Mouse (Mus musculus): ENCODE measurements around the gene 1700020D05Rik. TPM values are rescaled to one million over a fixed set of nuclear protein-coding genes. Genes with fewer than 3 reads are reported as not detected.

The 1700020D05Rik gene
- total RNA-seq (2015) (0.66 and 1.7 TPM in 2 replicates), total RNA-seq (2017) (1.5 TPM in 1 of 2 replicates, not detected in the other)

DNA sequence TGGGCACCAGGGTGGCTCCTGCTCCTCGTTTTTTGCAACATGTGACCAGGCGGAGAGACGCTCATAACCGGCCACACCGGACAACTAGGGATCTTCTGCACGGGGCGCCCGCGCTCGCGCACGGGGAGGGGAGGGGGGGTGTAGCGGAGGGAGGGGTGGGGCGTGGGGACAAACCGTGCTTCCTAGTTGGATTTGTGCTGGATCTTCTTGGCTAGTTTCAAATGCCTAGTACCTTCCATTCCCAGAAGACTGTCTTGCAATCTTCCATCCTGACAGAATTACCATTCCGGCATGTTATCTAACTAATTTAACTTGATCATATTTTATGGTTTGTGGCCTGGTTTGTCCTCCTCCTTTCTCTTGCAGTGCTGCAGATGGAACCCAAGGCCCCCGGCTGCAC is at the start of gene 1700020D05Rik:
1700020D05Rik (minus strand) TSS at position 101 of the 400 bp plus-strand sequence.
- no peak for ATAC-seq (replicated peaks; ENCODE audit: poor library complexity)

DNA sequence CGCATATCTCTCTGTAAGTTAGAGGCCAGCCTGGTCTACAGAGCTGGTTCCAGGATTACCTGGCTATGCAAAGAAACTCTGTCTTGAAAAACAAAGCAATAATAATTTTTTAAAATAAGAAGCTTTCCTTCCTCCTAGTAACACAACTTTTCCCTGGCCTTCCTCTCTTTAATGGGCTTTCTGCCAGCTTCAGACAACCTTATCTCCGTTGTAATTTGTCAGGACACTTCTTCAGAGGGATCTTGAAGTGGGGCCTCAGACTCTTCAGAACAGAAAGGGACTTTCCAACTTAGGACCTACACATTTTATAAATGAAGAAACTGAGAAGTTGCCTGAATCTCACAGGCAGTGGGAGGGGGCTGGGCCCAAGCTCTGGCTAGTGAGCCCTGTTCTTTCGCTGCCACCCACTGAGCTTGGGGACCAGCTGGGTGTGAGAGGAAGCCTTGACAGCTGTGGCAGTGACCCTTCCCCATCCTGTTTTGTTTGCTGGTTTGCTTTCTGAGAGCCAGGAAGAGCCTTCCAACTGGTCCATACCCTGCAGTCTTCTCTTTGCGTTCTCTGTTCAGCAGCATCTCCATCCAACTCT is 44.0 kb upstream of the 1700020D05Rik start:
- no peak for ATAC-seq (replicated peaks; ENCODE audit: poor library complexity)

DNA sequence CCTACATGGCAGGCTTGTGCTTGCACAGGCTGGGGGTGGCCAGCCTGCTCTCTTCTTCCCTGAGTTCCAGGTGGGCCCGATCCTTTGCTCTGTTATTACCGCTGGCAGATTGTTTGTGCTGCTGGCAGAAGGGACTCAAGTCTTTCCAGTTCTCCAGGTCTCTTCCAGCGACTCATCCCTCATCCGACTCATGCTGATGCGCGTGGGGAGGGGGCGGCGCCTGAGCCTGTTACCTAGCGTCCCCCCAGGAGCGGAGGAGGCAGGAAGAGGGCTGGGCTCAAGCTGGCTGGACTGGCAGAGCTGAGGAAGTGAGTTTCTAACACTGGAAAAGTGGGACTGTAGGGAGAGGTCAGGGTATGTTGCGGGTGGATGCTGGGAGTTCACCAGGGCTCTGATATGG is 40.4 kb upstream of the 1700020D05Rik start:
- ATAC-seq (replicated peaks; ENCODE audit: poor library complexity): no peak

DNA sequence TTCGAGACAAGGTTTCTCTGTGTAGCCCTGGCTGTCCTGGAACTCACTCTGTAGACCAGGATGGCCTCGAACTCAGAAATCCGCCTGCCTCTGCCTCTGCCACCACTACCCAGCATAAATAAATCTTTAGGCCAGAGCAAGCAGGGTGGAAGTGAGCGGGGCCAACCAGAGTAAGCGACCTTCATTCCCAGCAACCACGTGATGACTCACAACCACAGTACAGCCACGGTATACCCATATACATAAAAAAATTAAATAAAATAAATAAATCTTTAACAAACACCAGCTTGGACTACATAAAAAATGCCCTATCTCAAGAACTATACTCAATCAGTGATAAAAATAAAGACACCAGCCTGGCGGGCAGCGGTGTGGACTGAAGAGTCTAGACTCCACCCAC is 39.8 kb upstream of the 1700020D05Rik start:
- no peak for ATAC-seq (replicated peaks; ENCODE audit: poor library complexity)

DNA sequence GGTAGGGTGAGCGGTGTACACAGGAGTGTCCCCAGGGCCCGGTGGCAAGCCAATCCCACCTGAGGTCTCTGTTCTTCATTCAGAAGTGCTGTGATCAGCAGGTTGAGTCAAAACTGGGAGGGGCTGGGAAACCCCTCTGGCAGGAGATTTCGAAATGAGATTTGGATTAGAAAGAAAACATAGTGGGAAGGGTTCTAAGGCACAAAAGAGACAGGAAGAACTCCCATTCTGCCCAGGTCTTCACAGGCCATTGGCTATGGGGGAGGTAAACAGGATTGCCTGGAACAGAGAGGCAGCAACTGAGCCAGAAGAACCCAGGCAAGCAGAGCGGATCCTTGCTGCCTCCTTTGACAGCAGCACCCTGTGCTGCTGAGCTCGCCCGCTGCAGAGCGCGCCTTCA is 35.2 kb upstream of the 1700020D05Rik start:
- no peak for ATAC-seq (replicated peaks; ENCODE audit: poor library complexity)

DNA sequence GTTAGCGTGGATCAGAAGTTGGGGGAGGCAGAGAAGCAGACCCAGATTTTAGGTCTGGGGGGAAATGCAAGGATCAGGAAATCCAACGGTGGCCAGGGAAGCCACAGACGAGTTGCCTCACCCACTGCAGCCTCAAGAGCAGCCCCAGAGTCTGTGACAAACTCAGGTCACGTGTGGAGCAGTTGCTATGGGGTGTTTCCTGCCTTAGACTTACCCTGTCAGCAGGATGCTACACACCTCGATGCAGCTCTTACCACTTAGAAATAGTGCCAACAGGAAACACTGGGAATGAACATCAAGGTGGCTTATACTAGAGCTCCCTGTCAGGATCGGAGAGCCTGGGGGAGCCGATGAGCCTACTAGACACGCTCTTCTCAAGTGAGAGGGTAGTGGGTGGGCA is 28.9 kb upstream of the 1700020D05Rik start:
- no peak for ATAC-seq (replicated peaks; ENCODE audit: poor library complexity)

DNA sequence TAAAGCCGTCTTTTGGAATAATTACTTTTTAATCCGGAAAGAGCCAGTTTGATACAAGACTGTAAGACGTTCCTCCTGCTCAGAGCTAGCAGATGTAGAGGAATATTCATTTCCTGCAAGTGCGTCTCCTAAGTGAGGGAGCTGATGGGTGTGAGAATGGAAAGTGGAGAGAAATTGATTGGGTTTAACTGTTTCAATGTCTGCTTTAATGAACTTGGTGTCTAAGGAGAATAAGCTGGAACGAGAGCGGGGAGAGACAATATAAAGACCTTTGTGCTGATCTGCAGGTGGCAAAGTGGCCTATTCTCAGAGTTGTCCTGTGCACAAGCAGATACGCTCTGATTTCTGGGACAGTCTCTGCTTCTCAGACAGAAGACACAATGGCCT is 26.5 kb upstream of the 1700020D05Rik start:
- ATAC-seq (replicated peaks; ENCODE audit: poor library complexity): no peak

DNA sequence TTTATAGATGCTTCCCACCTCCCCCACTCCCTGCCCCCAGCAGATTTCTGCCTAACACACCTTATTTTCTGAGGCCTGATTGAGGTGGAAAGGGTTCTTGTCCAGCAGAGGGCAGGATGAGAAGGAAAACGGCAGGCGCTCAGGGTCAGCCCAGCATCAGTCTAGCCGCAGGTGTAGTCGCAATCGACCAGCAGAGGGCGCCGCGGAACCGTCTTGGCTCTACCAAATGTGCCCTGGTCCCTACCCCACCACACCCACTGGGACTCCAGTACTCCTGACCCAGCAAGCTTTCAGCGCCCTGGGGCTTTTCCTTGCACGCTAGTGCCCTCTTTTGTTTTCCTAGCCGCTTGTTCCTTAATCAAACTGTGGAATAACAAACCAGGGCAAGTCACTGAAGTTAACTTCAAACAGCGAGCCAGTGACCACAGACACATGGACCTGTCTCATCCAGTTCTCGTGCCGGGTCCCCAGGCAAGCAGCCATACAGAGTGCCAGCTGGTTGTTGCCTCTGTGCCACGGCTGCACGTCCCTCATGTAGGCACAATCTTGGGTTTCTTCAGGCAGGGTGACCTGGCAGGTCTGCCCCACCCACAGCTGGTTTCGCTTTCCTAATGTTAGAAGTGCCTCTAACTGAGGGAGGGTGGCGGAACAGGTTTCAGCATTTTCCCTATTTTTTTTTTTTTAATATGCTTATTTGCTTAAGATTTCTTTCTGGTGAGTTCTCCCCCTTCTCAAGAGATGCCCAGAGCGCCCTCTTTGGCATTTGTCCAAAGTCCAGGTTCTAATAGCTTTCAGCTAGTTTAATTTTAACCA is 25.9 kb upstream of the 1700020D05Rik start:
- peak; percentile 100 for ATAC-seq (replicated peaks; ENCODE audit: poor library complexity)

DNA sequence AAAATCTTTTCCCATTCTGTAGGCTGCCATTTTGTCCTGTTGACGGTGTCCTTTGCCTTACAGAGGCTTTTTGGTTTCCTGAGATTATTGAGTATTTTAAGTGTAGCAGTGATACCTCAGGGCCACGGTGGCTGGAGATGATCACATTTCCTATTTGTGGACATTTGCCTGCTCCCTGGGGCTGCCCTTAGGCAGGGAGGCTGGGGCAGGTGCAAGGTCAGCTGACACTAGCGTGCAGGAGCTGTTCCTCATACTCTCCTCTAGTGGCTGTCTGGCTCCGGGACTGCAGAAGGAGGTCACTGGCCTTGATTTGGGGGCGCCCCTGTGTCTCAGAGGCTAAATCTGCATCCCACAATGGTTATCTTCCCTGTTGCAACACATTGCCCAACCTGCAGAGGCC is 21.6 kb upstream of the 1700020D05Rik start:
- no peak for ATAC-seq (replicated peaks; ENCODE audit: poor library complexity)

DNA sequence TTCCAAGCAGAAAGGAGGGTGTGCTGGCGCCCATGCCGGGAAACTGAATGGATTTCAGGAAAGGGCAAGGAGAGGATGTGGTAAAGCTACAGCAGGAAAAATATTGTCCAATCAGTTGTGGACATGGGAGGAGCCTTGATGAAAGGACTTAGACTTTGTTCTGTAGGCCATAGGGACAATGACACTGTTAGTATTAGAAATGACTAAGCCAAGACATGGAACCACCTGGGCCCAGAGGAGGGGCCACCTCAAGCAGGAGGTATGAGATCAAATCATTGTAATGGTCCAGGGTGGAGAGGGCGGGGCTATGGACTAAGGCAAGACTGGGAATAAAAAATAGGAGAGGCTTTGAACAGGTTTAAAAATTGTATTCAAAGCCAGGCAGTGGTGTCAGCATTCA is 15.1 kb upstream of the 1700020D05Rik start:
- ATAC-seq (replicated peaks; ENCODE audit: poor library complexity): no peak

DNA sequence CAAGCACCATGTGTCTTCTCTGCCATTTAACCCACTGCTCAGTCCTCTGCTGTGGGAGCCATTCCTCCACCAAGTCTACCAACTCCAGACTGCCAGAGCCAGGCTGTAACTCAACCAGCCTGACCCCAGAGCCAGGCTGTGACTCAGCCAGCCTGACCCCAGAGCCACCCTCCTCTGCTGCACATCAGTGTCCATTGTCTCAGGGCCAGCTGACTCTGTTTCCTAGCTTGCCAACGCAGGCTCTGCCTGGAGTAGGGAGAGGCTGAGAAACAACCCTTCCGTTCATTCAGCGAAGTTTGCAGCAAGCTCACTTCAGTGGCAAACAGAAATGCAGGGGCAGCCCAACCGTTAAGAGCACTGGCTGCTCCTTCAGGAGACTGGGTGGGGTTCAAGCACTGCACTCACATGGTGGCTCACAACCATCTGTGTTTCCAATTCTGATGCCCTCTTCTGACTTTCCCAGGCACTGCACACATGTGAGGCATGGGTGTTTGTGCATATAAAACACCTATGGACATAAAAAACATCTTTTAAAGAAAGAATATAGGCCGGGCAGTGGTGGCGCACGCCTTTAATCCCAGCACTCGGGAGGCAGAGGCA is 13.4 kb upstream of the 1700020D05Rik start:
- no peak for ATAC-seq (replicated peaks; ENCODE audit: poor library complexity)

DNA sequence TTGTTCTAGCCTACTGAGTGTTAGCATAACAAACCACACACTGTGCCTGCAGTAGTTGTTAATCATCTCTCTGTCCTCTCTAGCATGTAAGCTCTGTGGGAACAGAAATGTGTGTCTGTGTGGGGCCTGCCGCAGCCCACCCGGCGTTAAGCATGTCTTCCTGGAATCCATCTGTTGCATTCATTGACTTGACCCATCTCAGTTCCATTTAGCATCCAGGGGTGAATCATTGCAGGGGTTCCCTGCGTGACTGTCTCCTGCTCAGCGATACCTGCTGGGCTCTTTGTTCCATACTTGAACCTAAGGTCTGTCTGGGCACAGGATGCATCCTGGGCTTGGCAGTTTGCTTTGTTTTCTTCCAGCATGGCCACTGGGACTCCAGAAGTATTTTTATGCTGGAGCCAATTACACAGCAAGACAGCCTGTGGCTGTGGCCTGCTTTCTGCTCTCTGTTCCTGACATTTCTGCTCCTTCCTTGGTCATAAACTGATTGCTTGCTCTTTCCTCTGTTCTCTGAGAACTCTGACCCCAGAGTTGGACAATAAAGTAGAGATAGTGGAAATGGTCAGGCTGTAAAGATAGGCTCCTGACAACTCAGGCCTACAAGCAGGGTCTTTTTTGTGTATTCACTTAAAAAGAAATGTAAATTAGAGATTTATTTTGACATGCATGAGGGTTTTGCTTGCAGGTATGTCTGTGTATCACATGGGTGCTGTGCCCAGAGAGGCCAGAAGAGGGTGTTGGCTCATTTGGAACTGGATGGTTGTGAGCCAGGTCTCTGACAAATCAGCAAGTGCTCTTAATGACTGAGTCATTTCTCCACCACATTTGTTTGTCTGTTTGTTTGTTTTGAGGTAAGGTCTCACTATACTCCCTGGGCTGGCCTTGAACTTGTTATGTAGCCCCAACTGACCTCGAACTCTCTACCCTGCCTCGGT is 12.5 kb upstream of the 1700020D05Rik start:
- ATAC-seq (replicated peaks; ENCODE audit: poor library complexity): peak; percentile 47

DNA sequence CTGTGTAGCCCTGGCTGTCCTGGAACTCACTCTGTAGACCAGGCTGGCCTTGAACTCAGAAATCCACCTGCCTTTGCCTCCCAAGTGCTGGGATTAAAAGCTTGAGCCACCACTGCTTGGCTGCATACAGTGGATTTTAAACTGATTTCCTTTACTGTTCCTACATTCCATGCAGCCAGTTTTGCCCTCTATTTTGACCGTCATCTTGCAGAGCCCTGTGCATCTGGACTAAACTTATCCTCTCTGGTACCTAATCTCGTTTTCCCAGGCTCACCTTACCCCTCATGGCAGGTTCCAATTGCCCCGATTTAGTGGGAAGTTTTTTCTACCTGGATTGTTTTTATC is 9.4 kb upstream of the 1700020D05Rik start:
- no peak for ATAC-seq (replicated peaks; ENCODE audit: poor library complexity)

DNA sequence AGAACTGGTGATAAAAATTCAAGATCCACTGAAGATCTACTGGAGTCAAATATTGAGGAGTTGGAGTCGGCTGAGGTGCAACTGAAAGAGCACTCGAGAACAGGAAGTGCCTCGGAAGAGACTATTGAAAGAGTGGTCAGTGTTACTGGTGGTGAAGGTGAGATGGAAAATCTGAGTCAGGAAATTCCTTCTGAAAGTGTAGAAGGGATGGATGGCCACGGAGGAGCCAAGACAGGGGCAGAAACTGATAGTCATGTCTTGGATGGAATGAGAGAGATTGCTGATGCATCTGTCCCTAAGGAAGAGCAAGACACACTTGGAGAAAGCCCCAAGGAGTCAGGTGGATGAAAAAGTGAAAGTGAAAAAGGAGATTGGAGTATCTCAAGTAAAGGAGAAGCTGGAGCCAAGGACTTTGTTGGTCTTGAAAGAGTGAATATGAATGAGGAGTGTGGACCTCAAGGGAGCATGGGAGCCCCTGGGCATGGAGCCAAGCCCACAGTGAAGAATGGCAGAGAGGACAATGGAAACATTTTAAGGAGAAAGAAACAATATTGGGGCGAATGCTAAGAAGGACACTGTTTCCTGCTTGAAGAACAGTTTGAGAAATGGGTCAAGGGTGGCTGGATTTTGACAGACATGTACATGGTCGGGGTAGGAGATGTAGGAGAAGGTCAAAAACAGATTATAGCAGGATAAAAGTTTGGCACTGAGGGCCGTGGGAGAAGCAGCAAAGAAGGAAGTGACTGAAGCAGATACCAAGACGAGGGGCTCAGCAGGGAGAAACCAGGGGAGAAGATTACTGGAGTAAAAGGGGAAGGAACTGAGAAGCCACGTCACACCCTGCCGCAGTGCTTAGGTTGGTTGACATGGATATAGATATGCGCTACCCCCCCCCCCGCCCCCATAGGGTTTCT is 8.8 kb upstream of the 1700020D05Rik start:
- peak; percentile 64 for ATAC-seq (replicated peaks; ENCODE audit: poor library complexity)

DNA sequence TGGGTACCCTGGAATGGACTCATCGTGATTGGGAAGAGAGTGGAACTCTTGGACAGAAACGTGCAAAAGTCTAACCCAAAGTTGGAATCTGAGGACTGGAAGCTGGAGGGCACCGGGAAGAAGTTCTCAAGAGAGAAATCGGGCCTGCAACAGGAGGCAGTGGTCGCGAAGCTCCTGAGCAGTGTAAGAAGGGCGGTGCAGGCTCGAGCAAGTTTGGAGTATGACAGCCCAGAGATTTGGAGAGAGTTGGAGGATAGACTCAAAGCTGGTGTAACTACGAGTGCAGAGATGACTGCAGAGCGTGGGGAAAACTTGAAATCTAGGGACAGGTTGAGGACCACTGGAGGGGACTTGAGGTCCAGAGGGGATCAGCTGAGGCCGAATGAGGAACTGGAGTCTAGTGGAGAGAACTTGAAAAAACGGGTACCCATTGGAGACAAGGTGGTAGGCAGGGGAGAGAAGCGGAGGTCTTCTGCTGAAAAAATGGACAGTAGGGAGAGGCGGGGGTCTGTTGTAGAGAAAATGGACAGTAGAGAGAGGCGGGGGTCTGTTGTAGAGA is 7.6 kb upstream of the 1700020D05Rik start:
- ATAC-seq (replicated peaks; ENCODE audit: poor library complexity): no peak

DNA sequence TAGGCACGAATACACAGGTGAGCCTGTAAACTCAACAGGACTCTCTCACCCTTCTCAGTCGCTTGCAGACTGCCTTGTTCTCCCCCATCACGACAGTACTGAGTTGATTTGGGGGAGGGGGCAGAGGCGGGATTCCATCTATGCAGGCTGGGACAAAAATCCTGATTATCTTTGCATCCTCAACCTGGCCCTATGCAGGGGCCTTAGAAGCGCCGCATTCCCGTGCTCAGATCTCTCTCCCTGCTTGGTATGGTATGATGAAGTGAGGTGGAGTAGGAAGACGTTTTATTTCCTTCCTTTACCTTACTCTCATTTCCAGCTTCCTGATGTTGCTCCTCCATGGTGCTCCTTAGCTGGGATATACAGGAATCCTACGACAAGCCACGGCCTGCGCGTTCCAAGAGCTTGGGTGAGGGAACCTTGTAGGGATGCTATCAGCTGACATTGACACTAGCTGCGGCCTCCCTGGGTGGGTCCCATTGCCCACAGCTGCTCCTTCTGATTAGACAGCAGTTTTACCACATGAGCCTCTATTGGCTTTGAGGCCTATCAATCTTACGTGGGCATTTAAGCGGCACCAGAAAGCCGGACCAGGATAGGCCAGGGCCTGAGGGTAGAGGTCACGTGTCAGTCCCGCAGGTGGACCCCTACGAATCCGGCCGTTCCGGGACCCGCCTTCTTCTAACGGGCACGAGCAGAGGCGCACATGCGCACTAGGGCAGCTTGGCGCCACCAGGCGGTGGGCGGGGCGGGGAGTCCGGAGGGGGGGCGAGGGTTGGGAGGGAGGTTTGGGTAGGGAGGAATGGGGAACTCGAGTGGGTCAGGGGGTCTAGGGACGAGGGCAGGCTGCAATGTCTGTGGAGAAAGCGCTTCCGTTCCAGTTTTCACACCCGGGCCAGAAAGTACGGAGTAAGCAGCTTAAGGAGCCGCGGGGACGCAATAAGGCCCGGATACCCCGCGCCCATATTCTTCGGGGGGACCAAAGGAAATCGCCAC is 6.7 kb upstream of the 1700020D05Rik start, which contains the start of gene Snx32:
Snx32 (minus strand) TSS at position 508 of the 996 bp plus-strand sequence.
- peak; percentile 94 for ATAC-seq (replicated peaks; ENCODE audit: poor library complexity)

DNA sequence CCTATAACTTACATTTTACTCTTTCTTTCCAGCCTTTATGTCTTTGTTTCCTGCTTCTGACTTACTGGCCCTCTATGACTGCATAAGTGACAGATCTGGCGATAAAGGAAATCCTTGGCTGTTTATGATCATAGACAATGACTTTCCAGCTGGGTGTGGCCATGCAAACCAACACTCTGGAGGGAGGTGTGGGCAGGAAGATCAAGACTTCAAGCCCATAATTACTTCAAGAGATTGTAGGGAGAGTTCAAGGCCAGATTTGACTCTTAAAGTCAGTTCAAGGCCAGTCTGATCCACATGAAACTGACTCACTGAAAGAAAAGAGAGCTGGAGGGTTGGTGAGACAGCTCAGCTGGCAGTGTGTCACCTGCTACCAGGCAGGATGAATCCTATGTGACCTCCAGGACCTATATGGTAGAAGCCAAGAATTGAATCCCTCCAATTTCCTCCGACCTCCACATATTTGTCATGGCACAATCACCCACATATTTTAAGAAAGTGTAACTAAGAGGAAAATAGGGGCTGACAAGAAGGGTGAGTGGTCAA is 3.2 kb downstream of the 1700020D05Rik start:
- ATAC-seq (replicated peaks; ENCODE audit: poor library complexity): no peak

DNA sequence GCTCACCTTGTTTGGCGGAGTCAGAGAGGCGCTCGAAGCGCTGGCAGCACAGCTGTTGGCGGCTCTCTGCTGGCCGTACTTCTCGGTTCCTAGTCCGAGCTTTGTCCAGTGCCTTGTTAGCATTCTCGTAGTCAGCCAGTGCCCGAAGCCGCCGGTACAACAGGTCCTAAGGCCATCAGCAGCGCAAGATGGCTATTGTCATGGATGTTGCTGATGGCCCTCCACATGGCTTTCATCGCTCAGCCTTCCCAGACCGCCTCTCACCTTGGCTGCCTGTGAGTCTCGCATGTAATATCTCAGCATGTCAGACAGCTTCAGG is 7.6 kb downstream of the 1700020D05Rik start:
- no peak for ATAC-seq (replicated peaks; ENCODE audit: poor library complexity)

All from megakaryocyte progenitor cell, adult 5-6 weeks (primary cell).